Mouse (Mus musculus) c-Kit-positive CD71-positive TER-119-positive erythroid progenitor cells, embryonic 14.5 days (primary cell): ENCODE measurements around the gene Spop.

Source experiments
- DNase-seq: peaks from one replicate; pipeline ENCODE4 v3.0.0-alpha.2; 2013; ENCODE audit warnings: low spot score

Gene Spop

GRCm38 (mm10) chr11:95420880-95421435 lies 7.1 kb downstream of the Spop start:
- DNase-seq: no peak

- no peak for DNase-seq
Measured at GRCm38 (mm10) chr11:95423505-95423904, 9.6 kb downstream of the Spop start.

GRCm38 (mm10) chr11:95431344-95431743 lies 17.5 kb downstream of the Spop start:
- DNase-seq: no peak

- no peak for DNase-seq
Measured at GRCm38 (mm10) chr11:95432194-95432593, 18.3 kb downstream of the Spop start.

GRCm38 (mm10) chr11:95445371-95445770 lies 31.5 kb downstream of the Spop start:
- no peak for DNase-seq

- no peak for DNase-seq
Measured at GRCm38 (mm10) chr11:95446580-95447305, 32.9 kb downstream of the Spop start.

- DNase-seq: no peak
Measured at GRCm38 (mm10) chr11:95448346-95448745, 34.5 kb downstream of the Spop start.

- no peak for DNase-seq
Measured at GRCm38 (mm10) chr11:95455331-95455730, 41.5 kb downstream of the Spop start.

- DNase-seq: no peak
Measured at GRCm38 (mm10) chr11:95460872-95461271, 47.0 kb downstream of the Spop start.

GRCm38 (mm10) chr11:95462168-95462567 lies 48.3 kb downstream of the Spop start:
- no peak for DNase-seq

- DNase-seq: no peak
Measured at GRCm38 (mm10) chr11:95467731-95468130, 53.9 kb downstream of the Spop start.

- DNase-seq: no peak
Measured at GRCm38 (mm10) chr11:95472942-95473341, 59.1 kb downstream of the Spop start.

GRCm38 (mm10) chr11:95473456-95473855 lies 59.6 kb downstream of the Spop start:
- DNase-seq: no peak

- DNase-seq: no peak
Measured at GRCm38 (mm10) chr11:95476323-95476722, 62.4 kb downstream of the Spop start.

GRCm38 (mm10) chr11:95479458-95479857 lies 65.6 kb downstream of the Spop start:
- no peak for DNase-seq

- no peak for DNase-seq
Measured at GRCm38 (mm10) chr11:95480662-95481061, 66.8 kb downstream of the Spop start.

GRCm38 (mm10) chr11:95485634-95486033 lies 71.8 kb downstream of the Spop start:
- no peak for DNase-seq

- DNase-seq: no peak
Measured at GRCm38 (mm10) chr11:95487237-95487636, 73.4 kb downstream of the Spop start.

- no peak for DNase-seq
Measured at GRCm38 (mm10) chr11:95490104-95490503, 76.2 kb downstream of the Spop start.

- DNase-seq: no peak
Measured at GRCm38 (mm10) chr11:95492256-95492655, 78.4 kb downstream of the Spop start.

- no peak for DNase-seq
Measured at GRCm38 (mm10) chr11:95493010-95493409, 79.1 kb downstream of the Spop start.

- DNase-seq: no peak
Measured at GRCm38 (mm10) chr11:95493950-95494349, 80.1 kb downstream of the Spop start.

- DNase-seq: no peak
Measured at GRCm38 (mm10) chr11:95494374-95494773, 80.5 kb downstream of the Spop start.

GRCm38 (mm10) chr11:95495883-95496282 lies 82.0 kb downstream of the Spop start:
- DNase-seq: no peak
